ENCODE assay signal across 27 mouse cellular contexts in genomic region chr17:78040338-78040737, GRCm38 (mm10).
"Had no signal": no experiment of that assay in that cellular context is flagged by ENCODE, and none has a peak within 500 bp of the region (broad histone marks: within the 10 kb centered on the region; RNA-seq: fewer than 3 reads in every experiment).

No protein-coding gene starts in this region.

- H3K4me1 ChIP-seq: heart, embryonic 13.5 days; heart, embryonic 15.5 days; hindbrain, embryonic 13.5 days; hindbrain, embryonic 15.5 days; kidney, embryonic 15.5 days; limb, embryonic 13.5 days; limb, embryonic 15.5 days; liver, embryonic 12.5 days had no signal

- H3K9ac ChIP-seq: heart, embryonic 13.5 days; heart, embryonic 15.5 days; hindbrain, embryonic 13.5 days; hindbrain, embryonic 15.5 days; kidney, embryonic 15.5 days; limb, embryonic 13.5 days; limb, embryonic 15.5 days; liver, embryonic 12.5 days; liver, embryonic 14.5 days had no signal

- DNase-seq: gastrocnemius, postnatal 14 days; gastrocnemius, postnatal 36 days; heart, adult 11 months; heart, adult 2 months; heart, postnatal 14 days; heart, postnatal 36 days; kidney, adult 11 months; kidney, adult 2 months; kidney, adult 9 months; kidney, postnatal 14 days; kidney, postnatal 36 days; layer of hippocampus, adult 9-11 months; layer of hippocampus, postnatal 36 days; left cerebral cortex, postnatal 4 days had no signal

- H3K4me3 ChIP-seq: heart, adult 2 months; heart, embryonic 13.5 days; heart, embryonic 15.5 days; hindbrain, embryonic 13.5 days; hindbrain, embryonic 15.5 days; kidney, embryonic 15.5 days; limb, embryonic 13.5 days; limb, embryonic 15.5 days; liver, embryonic 12.5 days had no signal

- H3K9me3 ChIP-seq: heart, embryonic 15.5 days; hindbrain, embryonic 13.5 days; hindbrain, embryonic 15.5 days; kidney, embryonic 15.5 days; limb, embryonic 13.5 days; limb, embryonic 15.5 days; liver, embryonic 12.5 days had no signal

- ATAC-seq: hindbrain, postnatal 0 days; intestine, embryonic 16.5 days; liver, embryonic 12.5 days had no signal

- H3K27ac ChIP-seq: heart, adult 2 months; heart, embryonic 13.5 days; heart, embryonic 15.5 days; hindbrain, embryonic 13.5 days; hindbrain, embryonic 15.5 days; hindbrain, postnatal 0 days; kidney, embryonic 15.5 days; kidney, postnatal 0 days; limb, embryonic 13.5 days; limb, embryonic 15.5 days; liver, embryonic 12.5 days; liver, embryonic 14.5 days had no signal

- H3K4me2 ChIP-seq: heart, embryonic 11.5 days; heart, embryonic 13.5 days; heart, embryonic 15.5 days; hindbrain, embryonic 13.5 days; hindbrain, embryonic 15.5 days; kidney, embryonic 15.5 days; limb, embryonic 13.5 days; limb, embryonic 15.5 days; liver, embryonic 12.5 days had no signal

- H3K27me3 ChIP-seq: heart, embryonic 13.5 days; heart, embryonic 15.5 days; hindbrain, embryonic 13.5 days; hindbrain, embryonic 15.5 days; kidney, embryonic 15.5 days; limb, embryonic 13.5 days; limb, embryonic 15.5 days; liver, embryonic 12.5 days had no signal

- H3K36me3 ChIP-seq: heart, embryonic 13.5 days; heart, embryonic 15.5 days; hindbrain, embryonic 13.5 days; hindbrain, embryonic 15.5 days; kidney, embryonic 15.5 days; limb, embryonic 13.5 days; limb, embryonic 15.5 days; liver, embryonic 12.5 days had no signal
